Mouse (Mus musculus): ENCODE results near the gene Fermt2.
A peak's percentile ranks its signal among the peaks of the same experiment; 100 is the strongest.
"Not testable (repeated sequence)": the region's sequence is repeated elsewhere in the genome, so short reads cannot be mapped to it uniquely, and the experiment has no call there.

Fermt2 gene

GRCm38 (mm10) chr14:45510787-45511186, 19.1 kb downstream of the Fermt2 start:
- DNase-seq (ENCODE audit: extremely low read depth, insufficient read length, low spot score): no peak

DNA sequence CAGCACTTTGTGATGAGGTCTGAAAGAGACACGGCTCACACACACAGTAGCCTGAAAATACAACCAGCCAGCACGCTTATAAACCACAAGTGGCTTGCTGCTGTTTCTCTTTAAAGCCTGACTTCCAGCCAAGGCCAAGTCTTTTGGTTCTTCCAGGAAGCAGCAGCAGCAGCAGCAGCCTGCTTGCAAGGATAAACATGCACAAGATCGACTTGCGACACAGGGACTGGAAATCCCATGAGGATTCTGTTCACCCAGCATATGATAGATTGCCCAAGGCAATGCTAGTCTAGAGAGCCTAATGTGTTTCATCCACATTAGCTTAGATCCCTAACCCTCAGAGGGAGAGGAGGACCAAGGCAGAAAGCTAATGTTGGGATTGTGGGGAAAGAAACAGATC, 22.0 kb downstream of the Fermt2 start:
- DNase-seq (ENCODE audit: extremely low read depth, insufficient read length, low spot score): peak; percentile 28

GRCm38 (mm10) chr14:45507447-45507846, 22.5 kb downstream of the Fermt2 start:
- DNase-seq (ENCODE audit: extremely low read depth, insufficient read length, low spot score): no peak

GRCm38 (mm10) chr14:45507032-45507431, 22.9 kb downstream of the Fermt2 start:
- no peak for DNase-seq (ENCODE audit: extremely low read depth, insufficient read length, low spot score)

- DNase-seq (ENCODE audit: extremely low read depth, insufficient read length, low spot score): no peak
Measured at GRCm38 (mm10) chr14:45506165-45506564, 23.8 kb downstream of the Fermt2 start.

- no peak for DNase-seq (ENCODE audit: extremely low read depth, insufficient read length, low spot score)
Measured at GRCm38 (mm10) chr14:45504422-45505113, 25.4 kb downstream of the Fermt2 start.

- no peak for DNase-seq (ENCODE audit: extremely low read depth, insufficient read length, low spot score)
Measured at GRCm38 (mm10) chr14:45503934-45504333, 26.0 kb downstream of the Fermt2 start.

- DNase-seq (ENCODE audit: extremely low read depth, insufficient read length, low spot score): no peak
Measured at GRCm38 (mm10) chr14:45500052-45500451, 29.9 kb downstream of the Fermt2 start.

GRCm38 (mm10) chr14:45497116-45497515, 32.8 kb downstream of the Fermt2 start:
- DNase-seq (ENCODE audit: extremely low read depth, insufficient read length, low spot score): no peak

GRCm38 (mm10) chr14:45495810-45496209, 34.1 kb downstream of the Fermt2 start:
- not testable (repeated sequence) for DNase-seq (ENCODE audit: extremely low read depth, insufficient read length, low spot score)

GRCm38 (mm10) chr14:45493891-45494290, 36.0 kb downstream of the Fermt2 start:
- no peak for DNase-seq (ENCODE audit: extremely low read depth, insufficient read length, low spot score)

GRCm38 (mm10) chr14:45492668-45493067, 37.2 kb downstream of the Fermt2 start:
- DNase-seq (ENCODE audit: extremely low read depth, insufficient read length, low spot score): no peak

GRCm38 (mm10) chr14:45492038-45492437, 37.9 kb downstream of the Fermt2 start:
- DNase-seq (ENCODE audit: extremely low read depth, insufficient read length, low spot score): peak; percentile 67

GRCm38 (mm10) chr14:45487201-45487600, 42.7 kb downstream of the Fermt2 start:
- not testable (repeated sequence) for DNase-seq (ENCODE audit: extremely low read depth, insufficient read length, low spot score)

DNA sequence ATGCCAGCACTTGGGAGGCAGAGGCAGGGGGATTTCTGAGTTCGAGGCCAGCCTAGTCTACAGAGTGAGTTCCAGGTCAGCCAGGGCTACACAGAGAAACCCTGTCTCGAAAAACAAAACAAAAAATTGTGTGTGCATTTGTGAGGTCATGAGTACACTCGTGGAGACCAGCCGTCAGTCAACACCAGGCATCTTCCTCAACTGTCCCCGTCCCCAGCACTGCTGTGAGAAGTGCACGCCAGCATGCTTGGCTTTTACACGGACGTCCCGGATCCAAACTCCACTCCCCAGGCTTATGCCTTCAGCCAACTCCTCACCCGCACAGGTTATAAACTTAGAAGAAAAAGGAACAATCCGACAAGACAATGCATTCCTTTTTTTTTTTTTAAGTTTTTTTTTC, 46.6 kb downstream of the Fermt2 start:
- DNase-seq (ENCODE audit: extremely low read depth, insufficient read length, low spot score): not testable (repeated sequence)

GRCm38 (mm10) chr14:45478977-45479806, 50.7 kb downstream of the Fermt2 start:
- DNase-seq (ENCODE audit: extremely low read depth, insufficient read length, low spot score): no peak

GRCm38 (mm10) chr14:45478515-45478914, 51.4 kb downstream of the Fermt2 start:
- DNase-seq (ENCODE audit: extremely low read depth, insufficient read length, low spot score): no peak

DNA sequence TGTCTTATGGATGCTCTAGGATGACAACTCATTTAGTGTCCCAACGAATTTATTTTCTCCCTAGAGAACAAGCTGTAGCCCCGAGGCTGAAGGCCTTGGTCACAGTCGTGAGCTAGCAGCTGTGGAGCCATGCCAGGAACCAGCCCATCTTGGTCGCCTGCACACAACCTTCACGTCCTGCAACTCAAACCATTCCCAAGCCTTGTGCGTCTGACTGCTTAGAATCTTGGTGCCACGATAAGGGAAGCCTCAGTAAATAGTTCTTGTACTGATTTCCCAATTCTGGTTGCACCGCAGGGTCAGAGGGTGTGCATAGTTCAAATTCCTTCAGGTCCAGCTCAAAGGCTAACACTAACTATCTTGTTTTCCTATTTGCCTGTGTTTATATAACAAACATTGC, 52.3 kb downstream of the Fermt2 start:
- DNase-seq (ENCODE audit: extremely low read depth, insufficient read length, low spot score): peak; percentile 64

- DNase-seq (ENCODE audit: extremely low read depth, insufficient read length, low spot score): no peak
Measured at GRCm38 (mm10) chr14:45476990-45477389, 52.9 kb downstream of the Fermt2 start.

- no peak for DNase-seq (ENCODE audit: extremely low read depth, insufficient read length, low spot score)
Measured at GRCm38 (mm10) chr14:45472536-45472935, 57.4 kb downstream of the Fermt2 start.

- no peak for DNase-seq (ENCODE audit: extremely low read depth, insufficient read length, low spot score)
Measured at GRCm38 (mm10) chr14:45469446-45469845, 60.5 kb downstream of the Fermt2 start.

- not testable (repeated sequence) for DNase-seq (ENCODE audit: extremely low read depth, insufficient read length, low spot score)
Measured at GRCm38 (mm10) chr14:45466371-45466770, 63.5 kb downstream of the Fermt2 start.
